Mouse (Mus musculus) inflammation-experienced regulatory T-cells (primary cell): ENCODE data around the gene Gm14744. TPM values are rescaled to one million over a fixed set of nuclear protein-coding genes. Genes with fewer than 3 reads are reported as not detected.

Source experiments
- polyA plus RNA-seq, 2 experiments: library from polyadenylated mRNA; unstranded; fragments of 100-300 nt; shearing (Covaris generic); gene quantifications; one replicate each; pipeline ENCODE4 v1.2.1; 2017

Gene Gm14744
- not detected for polyA plus RNA-seq

DNA sequence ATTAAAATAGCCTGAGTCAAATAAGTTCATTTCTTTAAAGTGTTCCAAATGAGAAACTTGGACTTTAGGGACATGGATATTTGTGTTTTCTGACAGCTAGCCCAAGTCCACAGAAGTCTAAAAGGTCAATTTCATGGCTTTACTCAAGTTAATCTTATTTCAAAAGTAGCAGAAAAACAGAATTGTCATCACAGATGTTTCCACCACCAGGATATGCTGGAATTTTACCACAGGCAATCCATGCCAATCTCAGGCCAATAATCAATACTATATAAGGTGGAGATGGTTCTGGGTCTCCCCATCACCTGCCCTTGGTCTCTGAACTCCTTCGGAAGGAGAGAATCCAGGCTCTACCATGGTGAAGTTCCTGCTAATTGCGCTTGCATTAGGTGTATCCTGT, at the start of gene Gm14744:
Gene Gm14744 (plus strand): TSS at position 301 of the 400 bp plus-strand sequence.

DNA sequence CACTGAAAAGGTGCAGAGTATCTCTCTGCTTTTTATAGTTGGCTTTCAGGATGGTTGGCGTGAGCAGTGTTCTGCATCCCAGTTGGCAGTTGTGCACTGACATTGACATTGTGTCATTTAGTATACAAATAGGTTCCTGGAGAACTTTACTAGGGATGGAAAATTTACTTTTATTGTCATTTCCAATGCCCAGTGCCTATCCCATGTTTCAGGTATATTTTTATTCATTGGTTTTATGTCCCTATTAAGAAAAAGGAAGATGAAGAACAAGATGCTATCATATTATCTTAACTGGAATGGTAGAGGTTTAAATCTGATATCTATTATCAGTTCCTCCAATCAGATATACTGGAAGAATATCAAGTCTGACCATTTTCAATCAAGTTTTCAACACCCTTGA, 11.0 kb upstream of the Gm14744 start, which contains the start of gene Pbsn:
Gene Pbsn (minus strand): TSS at position 101 of the 400 bp plus-strand sequence.

Other genes with a start within 250 kb of the Gm14744 start
- gene Prkx, start 68.5 kb upstream of the Gm14744 start, polyA plus RNA-seq, result 10 to 100 TPM; 37.7 to 81.4 TPM
- not detected for gene Pbsn, start 11.1 kb upstream of the Gm14744 start, polyA plus RNA-seq
- not detected for gene 5430402E10Rik, start 60.3 kb downstream of the Gm14744 start, polyA plus RNA-seq
- not detected for gene Obp1a, start 226.6 kb downstream of the Gm14744 start, polyA plus RNA-seq